Mouse (Mus musculus) stomach, postnatal 0 days (tissue): Measurements from ENCODE around the gene Slc34a2. TPM values are rescaled to one million over a fixed set of nuclear protein-coding genes. Genes with fewer than 3 reads are reported as not detected.

ENCODE experiments used
- ATAC-seq: fragments of 200-750 bp; cut with Nextera tagmentation; 2 replicates; pipeline ENCODE4 v1.8.0; 2017; ENCODE audit not compliant: low FRiP score, low TSS enrichment
- DNase-seq: peaks from one replicate; pipeline ENCODE4 v3.0.0-alpha.2; 2016; ENCODE audit warnings: low spot score
- H3K27ac ChIP-seq: fragments of 300-500 bp; sonication (generic); replicated peaks from 2 replicates; pipeline ENCODE4 v1.5.1; 2014; ENCODE audit warnings: mild to moderate bottlenecking, control low read depth
- H3K27me3 ChIP-seq: fragments of 300-500 bp; sonication (generic); 2 replicates; pipeline ENCODE4 v1.6.1; 2014; ENCODE audit warnings: low read length; ENCODE audit not compliant: control insufficient read depth, insufficient read depth
- H3K36me3 ChIP-seq: fragments of 300-500 bp; sonication (generic); 2 replicates; pipeline ENCODE4 v1.6.1; 2014; ENCODE audit warnings: low read length, mixed read lengths; ENCODE audit not compliant: control insufficient read depth, insufficient read depth
- H3K4me1 ChIP-seq: fragments of 300-500 bp; sonication (generic); replicated peaks from 2 replicates; pipeline ENCODE4 v1.6.1; 2014; ENCODE audit warnings: antibody characterized with exemption; ENCODE audit not compliant: control insufficient read depth, insufficient read depth
- H3K4me2 ChIP-seq: fragments of 300-500 bp; sonication (generic); replicated peaks from 2 replicates; pipeline ENCODE4 v1.6.1; 2014; ENCODE audit warnings: low read depth, mild to moderate bottlenecking, control low read depth, moderate library complexity
- H3K4me3 ChIP-seq: fragments of 300-500 bp; sonication (generic); 2 replicates; pipeline ENCODE4 v1.5.1; 2014; ENCODE audit warnings: low read depth, low read length, control low read depth
- H3K9ac ChIP-seq: fragments of 300-500 bp; sonication (generic); 2 replicates; pipeline ENCODE4 v1.6.1; 2014; ENCODE audit warnings: mild to moderate bottlenecking, low read length, control low read depth, mixed read lengths
- H3K9me3 ChIP-seq: fragments of 300-500 bp; sonication (generic); 2 replicates; pipeline ENCODE4 v1.6.1; 2016; ENCODE audit warnings: low read length; ENCODE audit not compliant: control insufficient read depth
- CTCF ChIP-seq: IDR thresholded peaks from 2 replicates; pipeline ENCODE4 v1.5.1; 2016; ENCODE audit warnings: antibody characterized with exemption, low read depth, mild to moderate bottlenecking, moderate library complexity
- EP300 ChIP-seq: optimal IDR thresholded peaks from 2 replicates; pipeline ENCODE3; 2016; ENCODE audit warnings: antibody characterized with exemption
- WGBS: fragments of 180-500 bp; shearing (Covaris S2); extraction: QIAGEN DNeasy Blood & Tissue Kit; methylation state at CpG from one replicate; pipeline ENCODE4 v1.1.7; 2014; 5-methylcytosine and 5-hydroxymethylcytosine counted together
- polyA plus RNA-seq: library from polyadenylated mRNA; unstranded; fragments of >200 nt; fragmentation: Nextera tagmentation; extraction: Ambion mirVana; gene quantifications from 2 replicates; pipeline ENCODE4 v1.2.1, GENCODE M21; 2015

The Slc34a2 gene
- polyA plus RNA-seq, 1 experiment from 2014 or later = 0.69 TPM

GRCm38 (mm10) chr5:53101848-53102473, 64.1 kb downstream of the Slc34a2 start:
- no peak overlapping the region for H3K4me2 ChIP-seq
- WGBS = 70% methylated on average over 12 of the region's 12 CpGs
- H3K4me3 ChIP-seq = no peak overlapping the region
- no peaks in the 10 kb centered on the region for H3K4me1 ChIP-seq
- DNase-seq (no peak), ATAC-seq (no peak)
- H3K27ac ChIP-seq = no peak overlapping the region
- TF ChIP-seq EP300 (no peak), CTCF (no peak)
- H3K27me3 ChIP-seq = no peaks in the 10 kb centered on the region
- H3K9me3 ChIP-seq = no peaks in the 10 kb centered on the region
- H3K36me3 ChIP-seq = no peaks in the 10 kb centered on the region
- no peak overlapping the region for H3K9ac ChIP-seq

- DNase-seq = no peak
- no peak for TF ChIP-seq EP300
- no peak for TF ChIP-seq CTCF
- Histone ChIP-seq H3K27ac (no peak overlapping the region), H3K27me3 (no peaks in the 10 kb centered on the region), H3K4me3 (no peak overlapping the region), H3K4me2 (no peak overlapping the region), H3K9me3 (no peaks in the 10 kb centered on the region), H3K9ac (no peak overlapping the region), H3K36me3 (no peaks in the 10 kb centered on the region), H3K4me1 (no peaks in the 10 kb centered on the region)
- ATAC-seq = no peak
- whole genome bisulfite sequencing = 54% methylated on average over 13 of the region's 13 CpGs
These were observed 66.4 kb downstream of the Slc34a2 start for GRCm38 (mm10) chr5:53104177-53104855.

- Histone ChIP-seq H3K27me3 (no peaks in the 10 kb centered on the region), H3K4me3 (no peak overlapping the region), H3K4me1 (no peaks in the 10 kb centered on the region), H3K9ac (no peak overlapping the region), H3K9me3 (no peaks in the 10 kb centered on the region), H3K27ac (no peak overlapping the region), H3K4me2 (no peak overlapping the region), H3K36me3 (no peaks in the 10 kb centered on the region)
- ATAC-seq (no peak), DNase-seq (peak; percentile 45)
- 65% methylated on average over 8 of the region's 8 CpGs for WGBS
- TF ChIP-seq CTCF (peak; percentile 48), EP300 (no peak)
These were observed 67.8 kb downstream of the Slc34a2 start for GRCm38 (mm10) chr5:53105716-53106115.

GRCm38 (mm10) chr5:53106125-53106524, 68.2 kb downstream of the Slc34a2 start:
- ATAC-seq (no peak), DNase-seq (no peak)
- Histone ChIP-seq H3K9me3 (no peaks in the 10 kb centered on the region), H3K36me3 (no peaks in the 10 kb centered on the region), H3K4me3 (no peak overlapping the region), H3K27ac (no peak overlapping the region), H3K27me3 (no peaks in the 10 kb centered on the region), H3K4me1 (no peaks in the 10 kb centered on the region), H3K4me2 (no peak overlapping the region), H3K9ac (no peak overlapping the region)
- no peak for TF ChIP-seq CTCF
- no peak for TF ChIP-seq EP300
- 42% methylated on average over 4 of the region's 4 CpGs for WGBS

GRCm38 (mm10) chr5:53106731-53107130, 68.8 kb downstream of the Slc34a2 start:
- 27% methylated on average over 4 of the region's 4 CpGs for WGBS

GRCm38 (mm10) chr5:53108026-53108425, 70.1 kb downstream of the Slc34a2 start:
- ATAC-seq (no peak), DNase-seq (no peak)
- no peaks in the 10 kb centered on the region for H3K4me1 ChIP-seq
- H3K9me3 ChIP-seq = 0 out of 2 replicates have a peak, but pooled peaks cover 1% of the 10 kb centered on the region
- no peaks in the 10 kb centered on the region for H3K27me3 ChIP-seq
- H3K36me3 ChIP-seq = no peaks in the 10 kb centered on the region
- no peak for TF ChIP-seq EP300
- TF ChIP-seq CTCF = no peak
- no peak overlapping the region for H3K27ac ChIP-seq
- H3K9ac ChIP-seq = no peak overlapping the region
- 63% methylated on average over 9 of the region's 9 CpGs for WGBS
- no peak overlapping the region for H3K4me3 ChIP-seq
- H3K4me2 ChIP-seq = no peak overlapping the region

More at GRCm38 (mm10) chr5:53106731-53107130, 68.8 kb downstream of the Slc34a2 start:
- H3K36me3 ChIP-seq = no peaks in the 10 kb centered on the region
- ATAC-seq (no peak), DNase-seq (no peak)
- H3K9me3 ChIP-seq = no peaks in the 10 kb centered on the region
- H3K27ac ChIP-seq = no peak overlapping the region
- no peak overlapping the region for H3K4me2 ChIP-seq
- TF ChIP-seq EP300 (no peak), CTCF (no peak)
- H3K9ac ChIP-seq = no peak overlapping the region
- H3K4me1 ChIP-seq = no peaks in the 10 kb centered on the region
- no peak overlapping the region for H3K4me3 ChIP-seq
- no peaks in the 10 kb centered on the region for H3K27me3 ChIP-seq
